Mouse (Mus musculus): ENCODE measurements around the gene Med21.

Med21 gene

GRCm38 (mm10) chr6:146642276-146643183 is at the start of gene Med21, which contains the start of gene Tm7sf3:
TSS of gene Med21 (plus strand) at chr6:146642547.
TSS of gene Tm7sf3 (minus strand) at chr6:146642824.
- peak; percentile 99 for DNase-seq

- no peak for DNase-seq
These were observed 39.7 kb upstream of the Med21 start for GRCm38 (mm10) chr6:146602601-146603000.

- DNase-seq, result no peak
These were observed 38.7 kb upstream of the Med21 start for GRCm38 (mm10) chr6:146603651-146604050.

- DNase-seq, result peak; percentile 89
These were observed 31.0 kb upstream of the Med21 start for GRCm38 (mm10) chr6:146611385-146611784.

- peak; percentile 81 for DNase-seq
These were observed 30.4 kb upstream of the Med21 start for GRCm38 (mm10) chr6:146611897-146612296.

DNA sequence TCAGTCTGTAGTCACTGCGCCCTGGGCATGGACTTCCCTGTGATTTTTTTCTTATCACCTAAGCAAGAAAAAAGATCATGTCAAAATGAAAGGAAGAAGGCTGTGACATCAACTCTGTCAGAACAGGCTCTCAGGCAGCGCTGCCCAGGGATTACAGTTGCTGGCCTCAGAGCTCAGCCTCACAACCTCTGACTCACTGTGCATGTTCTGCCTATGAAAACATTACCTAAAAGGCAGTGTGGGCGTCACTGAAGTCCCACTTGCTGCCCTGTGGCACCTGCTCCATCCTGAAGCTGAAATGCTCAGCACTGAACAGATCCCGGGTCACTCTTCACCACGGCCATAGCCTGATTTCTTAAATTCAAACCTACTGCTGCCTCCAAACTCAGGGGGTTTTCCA is 29.6 kb upstream of the Med21 start:
- no peak for DNase-seq

DNA sequence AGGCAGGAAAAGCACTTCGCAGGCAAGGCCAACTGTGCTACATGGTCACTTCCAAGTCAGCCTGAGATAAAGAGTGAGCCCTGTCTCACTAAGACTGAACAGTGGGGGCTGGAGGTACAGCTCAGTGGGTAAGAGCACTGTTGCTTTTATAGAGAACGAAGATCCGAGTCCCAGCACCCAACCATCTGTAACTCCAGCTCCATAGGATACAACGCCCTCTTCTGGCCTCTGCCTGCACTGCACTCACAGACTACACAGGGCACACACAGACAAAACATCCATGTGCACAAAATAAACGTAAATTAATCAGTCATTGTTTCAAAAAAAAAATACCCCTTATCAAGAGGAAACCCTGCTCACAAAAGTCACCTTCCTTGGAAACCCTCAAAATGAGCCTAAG is 28.4 kb upstream of the Med21 start:
- DNase-seq, result no peak

- peak; percentile 86 for DNase-seq
These were observed 27.8 kb upstream of the Med21 start for GRCm38 (mm10) chr6:146614541-146614940.

DNA sequence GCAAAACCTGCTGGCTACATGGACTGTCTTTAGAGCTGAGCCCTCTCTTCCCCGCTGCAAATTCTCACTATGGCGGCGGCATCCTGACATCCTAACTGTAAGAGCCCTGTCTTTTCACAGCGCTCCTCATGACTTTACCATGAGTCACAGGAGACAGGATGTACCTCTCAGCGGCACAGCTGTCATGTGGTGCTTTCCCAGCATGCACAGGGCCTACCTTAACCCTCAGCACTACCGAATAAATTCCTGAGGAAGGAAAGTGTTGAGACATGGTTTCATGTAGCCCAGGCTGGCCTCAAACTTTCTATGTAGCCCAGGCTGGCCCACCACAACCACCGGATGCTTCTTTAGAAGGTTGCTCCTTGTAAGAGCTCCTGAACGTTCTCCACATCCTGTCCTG is 26.5 kb upstream of the Med21 start:
- no peak for DNase-seq

GRCm38 (mm10) chr6:146616670-146617069 is 25.7 kb upstream of the Med21 start:
- no peak for DNase-seq

GRCm38 (mm10) chr6:146628123-146628522 is 14.2 kb upstream of the Med21 start:
- no peak for DNase-seq

- DNase-seq, result peak; percentile 90
These were observed 12.3 kb upstream of the Med21 start for GRCm38 (mm10) chr6:146629781-146630756.

- peak; percentile 57 for DNase-seq
These were observed 11.4 kb upstream of the Med21 start for GRCm38 (mm10) chr6:146630961-146631360.

DNA sequence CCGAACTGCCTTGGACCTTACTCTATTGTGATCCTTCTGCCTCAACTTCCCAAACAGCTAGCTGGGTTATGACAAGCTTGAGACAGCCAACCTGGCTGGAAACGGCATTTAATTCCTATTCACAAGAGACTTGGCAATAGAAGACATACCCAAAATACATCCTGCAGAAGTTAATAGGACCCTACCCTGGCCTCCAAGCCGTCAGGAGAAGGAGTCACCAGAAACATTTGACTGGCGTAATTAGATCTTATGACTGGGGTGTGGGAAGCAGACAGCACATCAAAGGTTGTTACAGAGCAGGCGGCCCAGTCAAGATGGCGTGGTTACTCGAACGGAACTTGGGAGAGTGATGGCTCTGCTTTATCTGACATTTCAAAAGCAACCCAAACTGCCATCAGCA is 10.5 kb upstream of the Med21 start:
- DNase-seq, result no peak

DNA sequence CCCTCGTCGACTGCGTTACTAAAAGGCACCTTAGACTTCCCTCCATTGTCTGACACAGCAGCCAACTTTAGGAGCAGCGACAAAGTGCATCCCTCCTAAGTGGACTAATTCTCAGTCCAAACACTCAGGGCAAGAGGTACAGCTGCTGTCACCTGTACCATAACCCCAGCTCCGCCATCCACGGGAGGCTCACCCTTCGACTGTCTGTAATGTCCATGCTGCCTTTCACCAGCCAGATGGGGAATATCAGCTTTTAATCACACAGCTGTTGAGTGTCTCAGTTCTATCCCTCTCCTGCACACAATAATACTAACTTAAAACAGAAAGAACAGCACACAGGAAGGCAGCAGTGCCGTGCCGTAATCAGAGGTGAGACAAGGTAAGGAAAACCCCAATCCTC is 9.9 kb upstream of the Med21 start:
- DNase-seq, result no peak

DNA sequence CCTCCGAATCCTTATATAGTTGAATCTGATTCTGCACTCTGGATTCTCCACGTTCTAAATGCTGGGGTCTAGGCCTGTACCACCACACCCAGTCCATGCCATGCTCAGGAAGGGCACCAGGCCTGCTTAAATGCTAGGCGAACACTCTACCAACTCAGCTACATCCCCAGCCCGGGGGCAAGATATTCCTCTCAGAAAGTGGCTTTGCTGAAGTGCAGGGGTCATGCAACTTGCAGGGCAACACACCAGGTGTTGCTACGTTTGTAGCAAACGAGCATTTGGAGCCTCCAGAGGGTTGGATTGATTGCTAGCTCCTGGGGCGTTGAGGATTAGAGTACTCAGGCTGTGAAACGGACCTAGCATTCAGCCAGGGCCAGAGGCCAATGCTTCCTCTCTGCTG is 9.2 kb upstream of the Med21 start:
- no peak for DNase-seq

DNA sequence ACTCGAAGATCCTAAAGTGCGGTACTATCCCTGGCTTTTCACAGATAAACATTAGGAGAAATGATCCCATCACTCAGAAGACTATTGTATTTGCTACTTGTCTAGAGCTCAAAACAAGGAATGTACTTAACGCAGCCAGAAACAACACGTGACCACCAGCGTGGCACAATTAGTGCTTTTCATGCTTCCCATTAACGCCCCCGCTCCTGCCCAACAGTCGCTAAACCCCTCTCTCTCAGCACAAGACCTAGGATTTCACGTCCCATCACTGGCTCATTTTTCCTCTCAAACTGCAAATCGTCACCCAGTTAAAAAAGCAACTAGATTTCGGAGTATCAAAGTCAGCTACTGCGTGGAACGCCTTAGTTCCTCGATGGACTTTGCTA is 8.7 kb upstream of the Med21 start:
- DNase-seq, result peak; percentile 59

DNA sequence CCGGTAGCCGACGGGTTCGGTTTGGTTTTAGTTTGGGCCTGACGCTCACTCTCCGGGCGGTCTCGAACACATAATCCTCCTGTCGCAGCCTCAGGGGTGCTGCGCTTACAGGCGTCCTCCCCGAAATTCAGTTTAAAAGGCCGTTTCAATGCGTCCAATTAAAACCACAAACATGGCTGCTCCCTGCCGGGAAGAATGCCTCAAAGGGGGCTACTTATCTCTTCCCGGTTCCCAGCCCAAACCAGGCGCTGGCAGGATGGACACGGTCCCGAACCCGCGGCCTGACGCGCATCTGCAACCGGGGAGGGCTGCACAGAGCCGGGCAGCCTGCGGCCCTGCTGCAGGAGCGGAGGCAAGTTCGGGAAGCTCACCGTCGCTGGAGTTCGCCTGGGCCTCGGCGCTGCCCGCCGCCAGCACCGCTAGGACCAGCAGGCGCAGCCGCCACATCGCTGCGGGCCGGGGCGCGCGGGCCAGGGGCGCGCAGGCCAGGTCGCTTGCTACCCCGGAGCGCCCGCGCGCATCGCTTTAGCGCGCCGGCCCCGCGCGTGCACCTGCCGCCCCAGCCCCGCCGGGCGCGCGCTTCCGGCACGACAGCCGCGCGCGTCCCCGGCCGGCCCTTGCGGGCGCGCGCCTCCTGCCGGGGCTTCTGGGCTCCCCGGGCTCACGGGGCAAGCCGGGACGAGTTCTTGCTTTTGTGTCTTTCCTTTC is 8.2 kb upstream of the Med21 start:
- DNase-seq, result peak; percentile 89

DNA sequence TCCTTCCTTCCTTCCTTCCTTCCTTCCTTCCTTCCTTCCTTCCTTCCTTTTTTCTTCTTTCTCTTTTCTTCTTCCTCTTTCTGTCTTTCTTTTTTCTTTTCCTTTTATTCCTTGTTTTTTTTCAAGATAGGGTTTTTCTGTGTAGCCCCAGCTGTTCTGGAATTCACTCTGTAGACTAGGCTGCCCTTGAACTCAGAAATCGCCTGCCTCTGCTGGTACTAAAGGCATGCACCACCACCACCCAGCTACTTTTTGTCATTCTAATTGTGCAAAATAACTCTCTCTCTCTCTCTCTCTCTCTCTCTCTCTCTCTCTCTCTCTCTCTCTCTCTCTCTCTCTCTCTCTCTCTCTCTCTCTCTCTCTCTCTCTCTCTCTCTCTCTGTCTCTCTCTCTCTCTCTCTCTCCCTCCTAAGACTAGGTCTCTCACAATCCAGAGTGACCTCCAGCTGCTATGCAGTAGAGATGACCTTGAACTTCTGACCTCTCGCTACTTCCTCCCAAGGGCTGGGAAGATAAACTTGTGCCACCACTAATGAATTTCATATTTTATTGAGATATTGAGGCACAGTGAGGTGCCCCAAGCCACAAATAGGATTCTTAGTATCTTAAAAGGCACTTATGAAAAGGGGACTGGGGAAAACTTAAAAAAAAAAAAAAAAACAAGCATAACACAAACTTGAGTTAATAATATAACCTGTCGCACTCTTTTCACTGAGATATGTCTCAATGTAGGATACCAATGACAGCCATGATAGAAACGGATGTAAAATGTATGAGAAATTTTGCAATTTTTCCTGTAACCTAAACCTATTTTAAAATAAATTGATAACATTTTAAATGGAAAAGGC is 7.4 kb upstream of the Med21 start:
- no peak for DNase-seq

- no peak for DNase-seq
These were observed 5.9 kb upstream of the Med21 start for GRCm38 (mm10) chr6:146636482-146636881.

GRCm38 (mm10) chr6:146640068-146640965 is 2.0 kb upstream of the Med21 start:
- DNase-seq, result no peak

Data from liver (tissue).